Mouse (Mus musculus) heart, postnatal 14 days (tissue): ENCODE measurements around the gene Znrf3. TPM values are rescaled to one million over a fixed set of nuclear protein-coding genes. Genes with fewer than 3 reads are reported as not detected.

Experiments used
- DNase-seq, 2 experiments: peaks; one replicate each; pipeline ENCODE4 v3.0.0; 2021 to 2022
- intact Hi-C: fragments of 180-260 bp; cut with DNase I; formaldehyde crosslinking; loops from one replicate; pipeline ENCODE4 v1.15.1; 2025
- total RNA-seq, 2 experiments: library from RNA; stranded (reverse); gene quantifications; 2 replicates each; pipeline ENCODE4 v1.2.3; 2021

The Znrf3 gene
- total RNA-seq, 2 experiments from 2014 or later = 10.4 to 12.6 TPM

GRCm38 (mm10) chr11:5278463-5278862 is 166.2 kb downstream of the Znrf3 start:
- no peak for DNase-seq
- intact Hi-C loops = no loop called here

GRCm38 (mm10) chr11:5277307-5277971 is 167.2 kb downstream of the Znrf3 start:
- intact Hi-C loops = no loop called here
- no peak for DNase-seq

DNA sequence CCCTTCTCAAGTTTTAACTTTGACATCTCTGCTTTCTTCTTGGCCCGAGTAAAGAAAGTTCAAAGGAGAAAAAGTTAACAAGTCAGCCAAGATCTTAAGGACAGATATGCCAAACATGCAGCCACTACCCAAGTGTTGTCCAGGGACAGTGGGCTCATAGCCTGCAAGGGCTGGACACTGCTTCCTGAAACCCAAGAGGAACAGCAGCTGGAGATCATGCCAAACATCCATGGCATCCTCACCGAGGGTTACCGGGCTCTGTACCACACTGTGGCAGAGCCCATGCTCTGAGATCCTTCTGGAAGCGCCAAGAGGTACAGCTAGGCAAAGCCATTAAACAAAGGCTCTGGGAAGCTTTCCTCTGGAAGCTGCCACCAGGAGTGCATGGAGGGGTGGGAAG is 169.4 kb downstream of the Znrf3 start:
- intact Hi-C loops = no loop called here
- DNase-seq = no peak

DNA sequence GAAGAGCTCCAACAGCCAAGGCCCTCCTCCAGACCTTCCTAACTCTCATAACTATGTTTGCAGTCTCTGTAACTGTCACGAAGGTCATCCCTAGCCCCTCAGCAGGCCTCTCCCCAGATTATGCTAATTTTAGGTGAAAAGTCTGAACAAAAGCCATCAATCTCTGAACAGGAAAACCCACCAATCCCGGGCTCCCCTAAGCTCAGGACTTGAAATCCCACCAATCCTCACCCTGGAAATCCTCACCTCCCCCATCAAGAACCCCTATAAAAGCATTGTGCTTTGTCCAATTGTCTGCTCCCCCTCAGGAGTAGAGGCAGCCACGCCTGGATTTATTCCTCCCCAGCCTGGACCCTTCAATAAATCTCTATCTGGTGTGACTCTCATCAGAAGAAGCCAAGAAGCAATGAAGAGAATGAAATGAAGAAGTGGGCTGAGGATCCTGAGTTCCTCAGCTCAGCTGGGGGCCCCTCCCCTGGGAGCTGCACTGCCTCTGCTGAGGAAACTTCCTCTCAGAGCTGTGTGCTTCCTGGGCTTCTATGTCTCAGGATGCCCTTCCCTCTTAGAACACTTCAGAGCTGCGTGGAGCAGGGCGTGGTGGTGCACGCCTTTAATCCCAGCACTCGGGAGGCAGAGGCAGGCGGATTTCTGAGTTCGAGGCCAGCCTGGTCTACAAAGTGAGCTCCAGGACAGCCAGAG is 172.0 kb downstream of the Znrf3 start:
- no peak for DNase-seq
- intact Hi-C loops = no loop called here

- no peak for DNase-seq
- intact Hi-C loops = no loop called here
These were observed 172.6 kb downstream of the Znrf3 start for GRCm38 (mm10) chr11:5272066-5272360.

GRCm38 (mm10) chr11:5271274-5272065 is 173.2 kb downstream of the Znrf3 start:
- intact Hi-C loops = no loop called here
- no peak for DNase-seq

GRCm38 (mm10) chr11:5269846-5270461 is 174.7 kb downstream of the Znrf3 start:
- DNase-seq = no peak
- intact Hi-C loops = no loop called here

GRCm38 (mm10) chr11:5265764-5266163 is 178.9 kb downstream of the Znrf3 start:
- intact Hi-C loops = no loop called here
- no peak for DNase-seq

DNA sequence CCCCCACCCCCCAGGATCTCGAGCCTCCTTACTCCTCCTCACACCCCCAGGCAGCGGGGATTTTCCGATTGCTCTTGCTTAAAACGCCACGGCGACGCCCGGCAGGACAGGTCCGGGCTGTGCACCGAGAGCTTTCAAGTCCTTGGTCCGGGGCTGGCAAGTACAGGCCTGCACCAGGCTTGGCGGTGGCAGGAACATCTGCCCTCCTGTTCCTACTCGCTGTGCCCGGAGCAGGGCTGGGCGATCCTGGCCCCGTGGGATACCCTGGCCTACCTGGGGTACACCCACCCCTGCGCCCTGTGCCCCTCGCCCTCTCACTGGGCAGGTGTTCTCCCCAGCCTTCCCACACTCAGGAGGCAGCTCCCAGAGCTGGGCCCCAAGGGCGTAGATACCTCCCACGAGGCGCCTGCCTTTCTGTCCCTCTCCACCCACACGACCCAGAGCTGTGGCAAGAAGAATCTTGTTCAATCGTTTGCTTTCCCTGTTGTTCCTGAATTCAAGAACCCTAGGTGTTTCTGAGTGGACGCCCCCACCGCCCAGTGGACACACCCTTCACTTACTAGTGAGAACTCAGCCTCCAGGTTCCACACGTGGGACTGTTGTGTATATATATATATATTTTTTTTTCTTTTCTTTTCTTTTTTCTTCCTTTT is 181.4 kb downstream of the Znrf3 start:
- DNase-seq = no peak
- intact Hi-C loops = loop anchor here (5.0 kb wide), 1 partner anchor 71 kb away; no protein-coding TSS in a partner anchor

DNA sequence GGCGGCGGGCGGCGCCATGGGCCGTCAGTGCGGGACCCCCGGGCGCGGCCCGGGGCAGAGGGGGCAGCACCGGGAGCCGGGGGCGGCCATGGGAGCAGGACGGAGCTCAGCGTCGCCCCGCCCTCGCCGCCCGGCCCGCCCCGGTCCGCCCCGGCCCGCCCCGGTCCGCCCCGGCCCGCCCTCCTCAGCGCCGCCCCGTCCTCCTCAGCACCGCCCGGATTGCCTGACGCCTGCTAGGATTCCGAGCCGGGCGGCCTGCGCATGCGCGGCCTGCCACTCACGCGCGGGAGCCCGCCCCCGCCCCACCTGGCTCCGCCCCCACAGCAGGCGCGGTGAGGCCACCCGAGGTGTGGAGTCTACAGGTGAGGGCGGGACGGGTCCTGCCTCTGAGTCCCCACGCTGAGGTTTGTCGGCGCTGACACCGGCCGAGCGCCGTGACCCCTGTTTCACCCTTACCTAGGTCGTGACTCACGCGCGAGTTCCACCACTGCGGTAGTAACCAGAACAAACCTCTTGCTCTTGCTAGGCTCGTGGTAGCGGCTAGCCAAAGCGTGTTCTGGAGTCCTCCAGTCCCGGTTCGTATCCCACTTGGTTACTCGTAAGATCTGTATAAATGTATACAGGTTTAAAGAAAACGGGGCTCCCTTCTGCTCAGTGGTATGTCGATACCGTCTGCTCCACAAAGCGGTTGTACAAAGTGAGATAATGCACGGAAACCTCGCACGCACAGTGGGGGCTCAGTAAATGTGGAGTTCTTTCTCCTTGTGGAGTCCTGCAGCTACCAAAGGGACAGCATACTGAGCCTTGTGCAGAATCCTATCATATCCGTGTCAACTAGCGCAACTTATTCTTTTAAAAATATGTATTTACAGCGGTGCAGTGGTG is 182.9 kb downstream of the Znrf3 start, which contains the start of gene Kremen1:
TSS of gene Kremen1 (minus strand) at position 51 of the 885 bp plus-strand sequence.
- intact Hi-C loops = loop anchor here (2.0 to 5.0 kb wide), 2 partner anchors 17 to 69 kb away; no protein-coding TSS in a partner anchor
- DNase-seq = peak; percentile 95 to 98

DNA sequence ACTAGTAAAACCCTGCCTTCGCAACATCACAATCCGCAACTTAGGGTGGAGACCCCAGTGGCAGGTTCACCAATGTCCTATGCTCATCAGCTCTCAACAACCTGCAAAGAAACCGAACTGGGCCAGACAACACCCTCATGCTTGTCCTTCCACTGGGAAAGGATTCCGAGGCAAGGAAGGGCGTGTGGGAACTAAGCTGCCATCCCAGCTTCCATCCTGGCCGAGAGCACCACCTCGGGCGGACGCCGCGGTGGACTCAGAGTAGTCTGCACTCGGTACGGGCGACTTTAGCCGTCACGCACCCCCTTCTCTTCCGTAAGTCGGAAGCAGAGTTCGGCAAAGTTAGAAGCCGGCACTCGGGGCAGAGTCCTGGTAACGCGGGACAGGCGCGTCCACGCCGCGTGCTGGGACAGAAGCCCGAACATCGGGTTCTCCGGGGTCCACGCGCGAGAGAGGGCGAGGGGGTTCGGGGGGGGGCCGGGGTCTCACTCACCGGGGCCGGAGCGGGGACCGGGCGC is 183.6 kb downstream of the Znrf3 start:
- DNase-seq = peak; percentile 59 to 60
- intact Hi-C loops = loop anchor here (2.0 to 5.0 kb wide), 2 partner anchors 16 to 69 kb away; no protein-coding TSS in a partner anchor

DNA sequence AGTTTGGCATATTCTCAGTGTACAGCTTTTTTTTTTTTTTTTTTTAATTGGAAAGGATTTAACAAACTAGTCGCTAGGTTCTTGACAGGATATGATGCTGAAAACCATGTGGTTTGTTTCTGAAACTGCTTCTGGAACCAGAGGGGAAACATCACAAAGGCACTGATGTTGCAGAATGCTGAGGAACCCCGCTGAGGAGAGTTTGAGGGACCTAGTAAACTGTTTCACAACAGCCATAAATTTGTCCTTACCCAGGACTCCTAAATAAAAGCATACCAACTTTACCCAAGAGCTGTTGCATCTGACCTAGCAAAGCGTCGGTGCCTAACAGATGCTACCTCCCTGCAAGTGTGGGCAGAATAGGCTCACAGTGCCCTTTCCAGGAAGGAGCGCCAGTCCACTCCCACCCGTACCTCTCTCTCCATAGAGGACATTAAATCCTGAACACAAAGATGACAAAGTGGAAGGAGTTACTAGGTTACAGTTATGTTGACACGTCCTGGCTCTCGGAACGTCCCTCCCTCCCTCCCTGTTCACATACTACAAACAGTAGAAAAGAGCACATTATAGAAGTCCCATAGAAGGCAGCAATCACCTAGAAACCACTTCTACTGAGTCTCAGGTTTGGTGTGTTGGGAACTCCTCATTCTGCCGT is 184.6 kb downstream of the Znrf3 start:
- DNase-seq = no peak
- intact Hi-C loops = loop anchor here (2.0 to 5.0 kb wide), 2 partner anchors 15 to 68 kb away; no protein-coding TSS in a partner anchor

DNA sequence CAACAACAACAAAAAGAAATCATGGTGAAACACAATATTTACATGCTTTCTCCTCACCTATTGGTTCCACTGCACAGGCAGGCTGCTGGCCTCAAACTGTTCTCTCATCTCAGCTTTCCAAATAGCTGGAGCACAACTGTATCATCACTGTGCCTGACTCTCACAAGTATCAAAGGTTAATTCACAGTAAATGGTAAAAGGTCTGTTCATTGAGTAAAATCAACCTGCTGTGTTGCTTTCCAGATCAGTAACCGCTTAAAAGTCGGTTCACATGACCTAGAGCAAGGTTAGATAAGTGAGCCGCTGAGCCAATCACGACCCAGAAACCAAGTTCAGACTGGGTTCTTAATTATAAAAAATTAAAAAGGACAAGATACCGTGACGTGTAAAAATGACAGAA is 186.6 kb downstream of the Znrf3 start:
- intact Hi-C loops = no loop called here
- DNase-seq = no peak

DNA sequence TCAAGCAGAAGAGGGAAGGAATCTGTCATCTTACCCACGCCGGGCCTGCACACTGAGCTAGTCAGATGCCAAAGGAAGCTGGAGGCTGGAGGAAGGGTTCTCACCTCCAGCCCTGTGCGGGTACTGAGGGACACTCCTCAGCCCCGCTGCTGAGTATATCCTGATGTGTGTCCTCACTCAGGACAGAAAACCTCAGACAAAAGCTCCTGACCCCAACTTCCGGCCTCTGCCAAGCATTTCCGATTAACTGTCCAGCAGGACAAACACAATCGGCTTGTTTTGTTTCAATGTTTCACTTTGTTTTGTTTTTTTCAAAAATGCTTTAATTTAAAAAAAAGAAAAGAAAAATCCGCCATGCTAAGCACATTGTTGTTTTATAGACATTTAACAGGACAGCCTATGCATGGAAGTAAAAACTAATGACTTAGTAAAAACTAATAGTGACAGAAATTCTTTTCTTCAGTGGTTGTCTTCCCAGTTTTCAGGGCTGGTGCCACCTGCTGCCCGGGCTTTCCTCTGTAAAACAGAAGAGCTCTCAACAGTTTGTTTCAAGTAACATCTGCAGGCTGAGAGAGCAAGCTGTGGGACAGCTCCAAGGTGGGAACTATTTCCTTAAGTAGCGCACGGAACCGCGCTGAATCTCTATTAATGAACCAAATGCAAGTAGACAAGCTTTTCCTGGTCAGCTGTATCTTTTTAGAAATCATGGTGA is 187.3 kb downstream of the Znrf3 start:
- DNase-seq = no peak
- intact Hi-C loops = no loop called here

GRCm38 (mm10) chr11:5255509-5256014 is 189.1 kb downstream of the Znrf3 start:
- intact Hi-C loops = no loop called here
- no peak for DNase-seq

DNA sequence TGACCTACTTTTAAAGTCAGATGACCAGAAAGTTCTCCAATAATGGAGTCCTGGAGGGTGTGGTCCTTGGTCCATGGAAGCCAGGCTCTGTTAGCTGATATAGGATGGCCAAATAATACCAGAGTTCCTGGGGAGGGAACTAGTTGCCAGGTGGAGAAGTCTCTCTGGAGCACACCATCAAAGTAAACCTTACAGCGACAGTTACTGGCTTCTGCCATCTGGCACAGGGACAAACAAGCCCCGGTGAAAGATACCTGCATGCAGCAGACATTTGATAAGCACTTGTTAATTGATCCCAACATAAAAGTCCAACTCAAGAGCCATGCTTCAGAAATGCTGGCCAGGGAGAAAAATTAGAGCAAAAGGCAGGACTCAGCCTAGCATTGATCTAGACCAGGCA is 190.6 kb downstream of the Znrf3 start:
- intact Hi-C loops = no loop called here
- no peak for DNase-seq

GRCm38 (mm10) chr11:5253528-5253927 is 191.1 kb downstream of the Znrf3 start:
- intact Hi-C loops = no loop called here
- DNase-seq = no peak

DNA sequence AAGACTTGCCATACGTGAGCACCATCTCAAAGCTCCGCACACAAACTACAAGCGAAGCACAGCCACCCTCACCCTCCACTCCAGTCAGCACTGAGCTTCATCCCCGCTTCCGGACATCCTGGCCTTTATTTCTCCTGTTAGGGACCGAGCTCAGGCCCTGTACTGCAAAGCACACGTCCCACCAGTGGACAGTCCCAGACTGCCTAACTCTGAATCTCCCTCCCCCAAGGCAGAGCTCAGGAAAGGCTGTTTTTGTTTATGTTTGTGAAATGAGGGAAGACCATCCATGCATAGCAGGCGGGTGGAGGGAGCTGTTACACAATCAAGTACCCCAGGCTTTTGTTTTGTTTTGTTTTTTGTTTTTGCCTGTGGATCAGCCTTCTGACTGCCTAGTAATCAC is 191.9 kb downstream of the Znrf3 start:
- no peak for DNase-seq
- intact Hi-C loops = no loop called here
